Mouse (Mus musculus) midbrain, postnatal 0 days (tissue): ENCODE data around the gene Pacs2. TPM values are rescaled to one million over a fixed set of nuclear protein-coding genes. Genes with fewer than 3 reads are reported as not detected.

Experiments used
- ATAC-seq: fragments of 200-750 bp; cut with Nextera tagmentation; 2 replicates; pipeline ENCODE4 v1.8.0; 2017; ENCODE audit warnings: moderate number of reproducible peaks, mild to moderate bottlenecking, moderate TSS enrichment, moderate library complexity; ENCODE audit not compliant: low FRiP score
- DNase-seq: peaks from one replicate; pipeline ENCODE4 v3.0.0-alpha.2; 2015; ENCODE audit warnings: low spot score
- H3K27ac ChIP-seq: fragments of 300-500 bp; sonication (generic); 2 replicates; pipeline ENCODE4 v1.5.1; 2014; ENCODE audit warnings: low read depth, mild to moderate bottlenecking, low read length, mixed read lengths
- H3K27me3 ChIP-seq: fragments of 300-500 bp; sonication (generic); 2 replicates; pipeline ENCODE4 v1.6.1; 2014; ENCODE audit warnings: low read length, control low read depth, mixed read lengths; ENCODE audit not compliant: insufficient read depth
- H3K36me3 ChIP-seq: fragments of 300-500 bp; sonication (generic); 2 replicates; pipeline ENCODE4 v1.6.1; 2014; ENCODE audit warnings: low read length, control low read depth, mixed read lengths; ENCODE audit not compliant: insufficient read depth
- H3K4me1 ChIP-seq: fragments of 300-500 bp; sonication (generic); 2 replicates; pipeline ENCODE4 v1.6.1; 2014; ENCODE audit warnings: mild to moderate bottlenecking, control low read depth, antibody characterized with exemption, low read length, mixed read lengths; ENCODE audit not compliant: insufficient read depth
- H3K4me2 ChIP-seq: fragments of 300-500 bp; sonication (generic); 2 replicates; pipeline ENCODE4 v1.6.1; 2014; ENCODE audit warnings: low read depth, mild to moderate bottlenecking, low read length, mixed read lengths; ENCODE audit not compliant: poor library complexity, severe bottlenecking
- H3K4me3 ChIP-seq: fragments of 300-500 bp; sonication (generic); 2 replicates; pipeline ENCODE4 v1.5.1; 2014; ENCODE audit warnings: low read depth, mild to moderate bottlenecking, low read length, moderate library complexity
- H3K9ac ChIP-seq: fragments of 300-500 bp; sonication (generic); replicated peaks from 2 replicates; pipeline ENCODE4 v1.6.1; 2014; ENCODE audit warnings: mild to moderate bottlenecking, low read length, moderate library complexity, mixed read lengths; ENCODE audit not compliant: poor library complexity, severe bottlenecking
- H3K9me3 ChIP-seq: fragments of 300-500 bp; sonication (generic); 2 replicates; pipeline ENCODE4 v1.6.1; 2016; ENCODE audit warnings: low read length, control low read depth
- CTCF ChIP-seq: IDR thresholded peaks from 2 replicates; pipeline ENCODE4 v1.5.1; 2016; ENCODE audit warnings: antibody characterized with exemption, mild to moderate bottlenecking
- WGBS: fragments of 180-500 bp; shearing (Covaris S2); extraction: QIAGEN DNeasy Blood & Tissue Kit; methylation state at CpG from one replicate; pipeline ENCODE4 v1.1.7; 2014; 5-methylcytosine and 5-hydroxymethylcytosine counted together
- polyA plus RNA-seq: library from polyadenylated mRNA; unstranded; fragments of >200 nt; fragmentation: Nextera tagmentation; extraction: Ambion mirVana; gene quantifications from 2 replicates; pipeline ENCODE4 v1.2.1, GENCODE M21; 2015
- total RNA-seq: library from RNA; depleted of rRNA; stranded (reverse); fragments of >200 nt; gene quantifications from 2 replicates; pipeline ENCODE4 v1.2.3, GENCODE M21; 2014

The Pacs2 gene
- total and polyA plus RNA-seq, 2 experiments from 2014 or later, result 25.8 to 162 TPM

DNA sequence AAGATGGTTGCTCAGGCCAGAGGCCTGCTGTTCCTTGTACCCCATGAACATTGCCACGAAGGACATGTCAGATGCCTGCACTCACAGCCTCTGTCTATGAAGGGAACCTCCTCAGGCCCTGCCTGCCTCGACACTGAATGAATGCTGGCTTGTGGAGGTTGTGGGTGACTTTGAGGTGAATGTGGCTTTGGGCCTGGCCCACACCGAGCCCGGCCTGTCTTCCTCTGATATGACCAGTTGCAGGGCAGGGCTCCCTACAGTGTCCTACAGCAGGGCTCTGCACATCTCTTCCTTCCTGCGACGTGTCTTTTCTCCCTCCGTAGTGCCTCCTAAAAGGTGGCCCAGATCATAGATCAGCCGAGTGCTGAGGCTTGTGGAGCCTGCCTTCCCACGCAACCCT, 16.7 kb downstream of the Pacs2 start:
- Histone ChIP-seq H3K9ac (no peak overlapping the region), H3K9me3 (no peaks in the 10 kb centered on the region), H3K4me2 (no peak overlapping the region), H3K4me3 (no peak overlapping the region), H3K36me3 (no peaks in the 10 kb centered on the region), H3K27me3 (no peaks in the 10 kb centered on the region), H3K4me1 (peaks cover 7% of the 10 kb centered on the region; the same call in 1 of the 2 replicates), H3K27ac (no peak overlapping the region)
- WGBS, result 85% methylated on average over 9 of the region's 9 CpGs
- ATAC-seq (no peak), DNase-seq (no peak)
- no peak for TF ChIP-seq CTCF

DNA sequence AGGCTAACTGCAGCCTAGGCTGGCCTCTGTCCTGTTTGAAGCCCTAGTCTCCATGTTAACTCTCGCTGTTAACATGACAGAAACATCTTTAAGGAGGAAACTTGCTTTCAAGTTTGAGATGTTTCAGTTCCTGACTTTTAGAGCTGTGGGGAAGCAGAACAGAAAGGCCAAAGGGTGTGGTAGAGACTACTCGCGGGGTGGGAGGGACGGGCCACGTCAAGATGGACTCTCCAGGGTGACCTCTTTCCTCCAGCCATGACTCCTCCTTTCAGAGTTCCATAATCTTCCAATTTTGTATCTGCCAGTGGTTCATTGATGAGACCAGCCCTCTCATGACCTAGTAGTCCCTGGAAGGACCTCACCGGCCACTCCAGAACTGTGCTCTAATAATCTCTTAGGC, 17.1 kb downstream of the Pacs2 start:
- Histone ChIP-seq H3K9ac (no peak overlapping the region), H3K4me3 (no peak overlapping the region), H3K27me3 (no peaks in the 10 kb centered on the region), H3K4me1 (peaks cover 7% of the 10 kb centered on the region; the same call in 1 of the 2 replicates), H3K4me2 (no peak overlapping the region), H3K27ac (no peak overlapping the region), H3K36me3 (no peaks in the 10 kb centered on the region), H3K9me3 (no peaks in the 10 kb centered on the region)
- DNase-seq, result no peak
- ATAC-seq, result no peak
- no peak for TF ChIP-seq CTCF
- WGBS, result 93% methylated on average over 6 of the region's 6 CpGs

DNA sequence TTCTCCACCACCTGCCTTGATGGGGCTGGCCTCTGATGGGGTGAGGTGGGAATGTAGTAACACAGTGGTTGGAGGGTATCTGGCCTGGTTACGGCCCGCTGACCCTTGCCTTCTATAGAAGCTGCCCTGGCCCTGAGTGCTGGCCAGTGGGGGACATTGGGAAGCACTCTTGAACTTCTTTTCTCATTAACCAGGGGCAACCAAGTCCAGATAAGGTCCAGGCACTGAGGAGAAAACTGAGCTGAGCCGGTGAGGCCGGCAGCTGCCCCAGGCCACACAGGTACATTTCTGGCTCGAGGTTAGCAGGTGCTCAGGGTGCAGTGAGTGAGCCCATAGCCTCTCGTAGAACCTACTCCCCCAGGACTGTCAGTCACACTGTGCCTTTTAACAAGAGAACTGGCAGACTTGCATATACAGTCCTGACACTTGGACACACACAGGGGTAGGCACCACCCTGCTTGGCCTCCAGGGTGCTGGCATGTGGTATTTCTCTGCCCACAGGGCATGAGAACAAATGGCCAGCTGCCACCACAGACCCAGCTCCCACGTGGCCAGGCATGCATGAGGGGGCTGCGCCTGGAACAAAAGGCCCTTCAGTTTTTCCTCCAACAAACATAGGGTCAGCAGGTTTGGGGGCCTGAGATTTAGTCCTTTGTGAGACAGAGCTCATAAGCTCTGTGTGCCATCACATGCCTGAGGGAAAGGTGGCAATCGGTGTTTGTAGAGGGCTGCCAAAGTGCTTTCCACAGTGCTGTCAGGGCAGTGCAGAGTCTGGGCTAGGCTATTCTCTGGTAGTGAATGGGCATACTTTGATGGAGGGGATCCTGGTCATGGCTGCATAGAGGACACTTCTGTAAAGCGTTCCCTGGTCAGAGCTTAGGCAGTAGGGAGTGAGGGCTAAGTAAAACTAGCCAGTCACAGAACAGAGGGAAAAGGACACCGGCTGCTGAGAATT, 18.3 kb downstream of the Pacs2 start:
- Histone ChIP-seq H3K27me3 (no peaks in the 10 kb centered on the region), H3K27ac (0 out of 2 replicates have a peak overlapping the region, but pooled peaks have one; percentile 32), H3K4me3 (no peak overlapping the region), H3K4me2 (no peak overlapping the region), H3K36me3 (no peaks in the 10 kb centered on the region), H3K4me1 (peaks cover 7% of the 10 kb centered on the region; the same call in 1 of the 2 replicates), H3K9ac (no peak overlapping the region; the same call in 1 of the 2 replicates), H3K9me3 (no peaks in the 10 kb centered on the region)
- TF ChIP-seq CTCF, result no peak
- WGBS, result 64% methylated on average over 11 of the region's 11 CpGs
- DNase-seq, result peak; percentile 46
- peak; percentile 33; the same call in 1 of the 2 replicates for ATAC-seq

DNA sequence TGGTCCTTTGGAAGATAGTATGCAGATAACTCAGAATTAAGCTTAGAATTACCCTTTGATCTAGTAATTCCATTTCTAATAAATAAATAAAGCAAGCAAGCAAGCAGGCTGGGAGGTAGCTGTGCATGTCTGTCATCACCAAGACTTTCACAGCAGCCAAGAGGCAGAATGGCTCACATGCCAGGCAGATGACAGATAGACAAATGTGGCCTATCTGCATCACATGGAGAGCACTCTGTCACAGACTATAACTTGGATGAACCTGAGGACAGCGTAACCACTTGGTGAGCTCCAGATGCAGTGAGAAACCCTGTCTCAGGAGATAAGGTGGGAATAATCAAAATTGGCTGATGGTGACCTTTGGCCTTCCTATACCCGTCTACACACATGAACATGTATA, 20.8 kb downstream of the Pacs2 start:
- Histone ChIP-seq H3K27ac (no peak overlapping the region), H3K36me3 (no peaks in the 10 kb centered on the region), H3K4me1 (peaks cover 7% of the 10 kb centered on the region; the same call in 1 of the 2 replicates), H3K9me3 (no peaks in the 10 kb centered on the region), H3K4me2 (no peak overlapping the region), H3K27me3 (no peaks in the 10 kb centered on the region), H3K4me3 (no peak overlapping the region), H3K9ac (no peak overlapping the region)
- ATAC-seq (no peak), DNase-seq (no peak)
- WGBS, result 98% methylated on average over 2 of the region's 2 CpGs
- TF ChIP-seq CTCF, result no peak

DNA sequence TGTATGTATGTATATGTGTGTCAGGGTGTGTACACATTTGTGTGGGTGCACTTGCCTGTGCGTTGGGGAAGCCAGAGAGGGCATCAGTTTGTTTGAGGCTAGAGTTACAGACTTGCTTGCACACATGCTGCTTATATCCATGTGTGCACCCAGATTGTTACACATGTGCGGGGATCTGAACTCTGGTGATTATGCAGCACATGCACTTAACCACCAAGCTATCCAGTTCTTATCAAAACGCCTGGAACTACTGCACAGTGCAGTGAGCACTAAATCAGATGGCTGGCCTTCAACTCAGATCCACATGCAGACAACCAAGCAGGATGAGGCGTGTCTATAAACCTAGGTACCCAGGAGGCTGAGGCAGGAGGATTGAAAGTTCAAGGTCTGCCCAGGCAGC, 22.7 kb downstream of the Pacs2 start:
- Histone ChIP-seq H3K4me2 (no peak overlapping the region), H3K9me3 (no peaks in the 10 kb centered on the region), H3K27ac (no peak overlapping the region), H3K4me3 (no peak overlapping the region), H3K27me3 (no peaks in the 10 kb centered on the region), H3K4me1 (peaks cover 15% of the 10 kb centered on the region), H3K36me3 (no peaks in the 10 kb centered on the region), H3K9ac (no peak overlapping the region)
- ATAC-seq (no peak), DNase-seq (no peak)
- WGBS, result 91% methylated on average over 4 of the region's 4 CpGs
- no peak for TF ChIP-seq CTCF

DNA sequence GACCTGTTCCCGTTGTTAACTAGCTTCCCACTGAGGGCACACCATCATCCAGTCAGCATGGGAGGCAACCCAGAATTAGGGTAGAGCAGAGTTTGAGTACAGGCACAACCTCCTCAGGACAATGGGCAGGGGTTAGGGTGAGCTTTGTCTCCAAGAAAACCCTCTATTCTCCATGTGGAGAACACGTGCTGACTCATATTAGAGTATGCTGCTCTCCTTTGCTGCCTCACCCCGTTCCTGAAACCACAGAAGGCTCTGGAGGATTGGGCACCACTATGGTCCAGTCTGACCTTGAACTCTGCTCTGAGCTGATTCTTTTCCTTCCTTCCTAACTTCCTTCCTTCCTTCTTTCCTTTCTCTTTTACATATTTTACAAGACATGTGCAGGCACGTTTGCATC, 24.1 kb downstream of the Pacs2 start:
- DNase-seq, result no peak
- no peak for TF ChIP-seq CTCF
- no peaks in the 10 kb centered on the region for H3K9me3 ChIP-seq
- WGBS, result 97% methylated on average over 4 of the region's 4 CpGs
- peaks cover 8% of the 10 kb centered on the region for H3K4me1 ChIP-seq
- H3K4me2 ChIP-seq, result no peak overlapping the region
- H3K9ac ChIP-seq, result no peak overlapping the region
- H3K36me3 ChIP-seq, result no peaks in the 10 kb centered on the region
- no peaks in the 10 kb centered on the region for H3K27me3 ChIP-seq
- no peak for ATAC-seq
- no peak overlapping the region for H3K27ac ChIP-seq
- H3K4me3 ChIP-seq, result no peak overlapping the region
